Mouse (Mus musculus) right cerebral cortex, postnatal 10 days (tissue): ENCODE results near the gene Scpep1.
A peak's percentile ranks its signal among the peaks of the same experiment; 100 is the strongest.

Source experiments
- DNase-seq, 2 experiments: peaks; one replicate each; pipeline ENCODE4 v3.0.0; 2021; ENCODE audit warnings: low spot score in 2 of 2

Gene Scpep1

DNA sequence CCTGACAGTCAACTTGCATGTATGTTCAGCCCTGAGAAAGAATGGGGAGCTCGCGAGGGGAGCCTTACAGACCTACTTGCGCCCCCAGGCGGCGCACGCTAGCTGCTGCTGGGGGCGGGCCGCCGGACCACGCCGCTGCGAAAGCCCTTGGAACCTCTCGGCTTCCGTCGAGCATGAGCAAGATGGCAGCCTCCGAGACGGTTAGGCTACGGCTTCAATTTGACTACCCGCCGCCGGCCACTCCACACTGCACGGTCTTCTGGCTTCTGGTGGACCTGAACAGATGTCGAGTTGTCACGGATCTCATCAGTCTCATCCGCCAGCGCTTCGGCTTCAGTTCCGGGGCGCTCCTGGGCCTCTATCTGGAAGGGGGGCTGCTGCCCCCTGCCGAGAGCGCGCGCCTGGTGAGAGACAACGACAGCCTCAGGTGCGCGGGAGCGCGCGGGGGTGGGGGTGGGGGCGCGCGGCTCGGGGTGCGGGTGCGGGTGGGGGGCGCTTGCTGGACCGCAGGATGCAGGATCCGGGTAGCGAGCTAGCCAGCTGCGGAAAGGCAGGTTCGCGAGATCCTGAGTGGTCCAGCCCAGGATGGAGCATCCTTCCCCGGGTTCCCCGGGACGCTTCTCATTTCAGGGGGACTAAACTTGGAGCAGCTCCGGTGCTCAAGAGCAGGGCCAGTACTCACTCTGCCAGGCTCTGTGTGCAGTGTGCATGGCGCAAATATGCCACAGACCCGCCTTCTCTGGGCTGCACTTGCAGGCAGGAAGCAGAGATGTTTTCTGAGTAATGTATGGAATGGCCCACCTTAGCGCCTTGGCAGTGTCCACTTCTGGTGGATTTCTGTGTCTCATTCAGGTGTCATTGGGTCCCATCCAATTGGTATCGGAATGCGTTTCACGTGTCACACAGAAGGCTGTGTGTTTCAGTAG is 18.8 kb upstream of the Scpep1 start:
- DNase-seq, result peak; percentile 96 to 97

DNA sequence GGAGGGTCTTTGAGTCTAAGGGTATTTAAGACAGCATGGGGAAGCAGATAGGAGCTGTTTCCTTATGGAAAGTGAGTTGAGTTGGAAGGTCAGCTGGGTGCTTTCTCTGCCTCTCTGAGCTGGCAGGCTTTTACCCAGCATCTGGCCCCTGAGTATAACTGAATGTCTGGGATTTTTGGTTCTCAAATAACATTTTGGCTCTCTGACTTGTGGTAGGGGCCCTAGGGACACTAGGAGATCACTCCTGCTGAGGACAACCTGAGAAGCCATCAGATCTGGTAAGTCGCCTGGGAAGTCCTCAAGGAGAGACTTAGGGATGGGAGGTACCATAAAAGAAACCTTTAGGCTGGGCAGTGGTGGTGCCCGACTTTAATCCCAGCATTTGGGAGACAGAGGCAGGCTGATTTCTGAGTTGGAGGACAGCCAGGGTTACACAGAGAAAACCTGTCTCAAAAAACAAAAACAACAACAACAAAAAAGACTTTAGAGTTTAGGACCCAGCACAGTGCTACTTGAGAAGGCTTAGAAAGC is 15.0 kb upstream of the Scpep1 start, which contains the start of gene Coil:
Coil (plus strand) TSS at position 51 of the 531 bp plus-strand sequence.
- peak in 1 of 2 experiments; percentile 52 for DNase-seq

DNA sequence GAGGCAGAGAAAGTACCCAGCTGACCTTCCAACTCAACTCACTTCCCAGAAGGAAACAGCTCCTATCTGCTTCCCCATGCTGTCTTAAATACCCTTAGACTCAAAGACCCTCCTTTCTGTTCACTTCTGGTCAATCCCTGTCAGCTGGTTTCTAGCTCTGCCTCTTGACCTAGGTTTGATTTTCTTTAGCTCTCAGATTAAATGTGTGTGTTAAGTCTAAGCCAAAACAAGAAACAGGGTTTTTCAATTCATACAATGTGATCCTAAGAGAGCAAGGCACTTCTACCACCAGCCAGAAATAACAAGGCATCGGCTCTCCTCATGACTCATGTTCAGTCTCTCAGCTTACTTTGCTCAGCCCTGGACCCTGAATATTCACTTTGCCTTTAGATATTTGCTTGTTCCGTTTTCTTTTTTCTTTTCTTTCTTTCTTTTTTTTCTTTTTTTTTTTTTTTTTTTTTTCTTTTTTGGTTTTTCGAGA is 11.7 kb upstream of the Scpep1 start, which contains the start of gene Elobl:
Elobl (minus strand) TSS at position 51 of the 481 bp plus-strand sequence.
- DNase-seq, result no peak

DNA sequence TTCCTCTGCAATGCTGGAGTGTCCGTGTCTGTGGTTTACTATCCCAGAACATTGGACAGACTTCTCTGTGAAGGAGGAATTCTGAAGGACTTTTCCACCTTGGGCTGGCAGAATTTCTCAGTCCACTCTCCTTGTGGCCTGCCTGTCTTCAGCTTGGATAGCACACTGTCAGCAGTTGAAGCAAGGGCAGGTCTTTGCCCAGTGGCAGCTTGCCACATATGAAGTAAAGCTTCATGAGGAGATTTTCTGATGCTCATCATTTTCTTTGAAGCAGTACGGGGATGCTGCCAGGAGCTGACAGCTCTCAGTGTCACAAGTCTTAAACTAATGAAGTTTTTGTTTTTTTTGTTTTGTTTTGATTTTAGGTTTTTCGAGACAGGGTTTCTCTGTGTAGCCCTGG is 3.6 kb upstream of the Scpep1 start:
- no peak for DNase-seq

DNA sequence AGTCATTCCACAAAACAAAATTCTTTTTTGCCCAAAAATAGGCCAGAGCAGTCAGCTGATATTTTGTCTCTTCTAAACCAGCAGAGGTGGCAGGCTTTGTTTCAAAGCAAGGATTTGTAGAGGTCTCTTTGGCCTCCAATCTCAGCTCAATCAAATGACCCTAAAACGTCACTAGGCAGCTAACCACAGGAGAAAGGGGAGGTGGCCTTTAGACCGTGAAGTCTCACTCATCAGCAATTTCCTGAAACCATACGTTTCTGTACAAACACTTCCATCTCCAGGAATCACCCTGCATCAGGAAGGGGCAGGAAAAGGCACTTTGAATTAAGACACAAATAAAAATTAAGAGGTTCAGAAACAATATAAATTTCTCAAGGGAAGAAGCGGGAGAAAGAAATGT is 462 bp downstream of the Scpep1 start:
- DNase-seq, result no peak

DNA sequence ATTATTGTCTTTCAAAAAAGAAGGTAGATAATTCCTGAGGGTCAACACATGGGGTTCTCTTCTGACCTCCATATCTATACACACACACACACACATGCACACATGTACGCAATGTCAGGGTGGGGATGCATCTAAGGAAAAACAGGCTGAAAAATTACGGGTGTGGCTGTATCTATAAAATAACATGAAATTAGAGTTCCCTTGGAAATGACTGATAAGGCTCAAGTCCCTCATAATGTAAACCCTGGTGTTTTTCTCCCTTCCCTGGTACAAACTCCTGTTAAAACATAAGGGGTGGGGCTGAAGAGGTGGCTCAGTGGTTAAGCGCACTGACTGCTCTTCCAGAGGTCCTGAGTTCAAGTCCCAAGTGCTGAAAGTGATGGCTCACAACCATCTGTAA is 1.7 kb downstream of the Scpep1 start:
- no peak for DNase-seq

DNA sequence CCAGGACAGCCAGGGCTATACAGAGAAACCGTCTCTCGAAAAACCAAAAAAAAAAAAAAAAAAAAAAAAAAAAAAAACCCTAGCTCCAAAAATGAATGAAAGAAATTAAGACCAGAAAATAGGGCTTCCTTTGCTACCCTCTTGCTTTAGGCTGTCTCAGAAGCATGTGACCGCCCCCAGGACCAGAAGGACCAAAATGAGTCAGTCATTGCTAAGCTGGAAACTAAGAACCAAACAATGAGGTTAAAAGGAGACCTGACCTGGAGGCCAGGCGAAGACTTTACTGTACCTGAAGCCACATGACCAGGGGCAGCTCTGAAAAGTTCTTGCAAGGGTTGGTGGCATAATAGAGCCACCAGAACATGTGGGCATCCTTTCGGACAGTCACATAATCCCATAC is 3.1 kb downstream of the Scpep1 start:
- no peak for DNase-seq

DNA sequence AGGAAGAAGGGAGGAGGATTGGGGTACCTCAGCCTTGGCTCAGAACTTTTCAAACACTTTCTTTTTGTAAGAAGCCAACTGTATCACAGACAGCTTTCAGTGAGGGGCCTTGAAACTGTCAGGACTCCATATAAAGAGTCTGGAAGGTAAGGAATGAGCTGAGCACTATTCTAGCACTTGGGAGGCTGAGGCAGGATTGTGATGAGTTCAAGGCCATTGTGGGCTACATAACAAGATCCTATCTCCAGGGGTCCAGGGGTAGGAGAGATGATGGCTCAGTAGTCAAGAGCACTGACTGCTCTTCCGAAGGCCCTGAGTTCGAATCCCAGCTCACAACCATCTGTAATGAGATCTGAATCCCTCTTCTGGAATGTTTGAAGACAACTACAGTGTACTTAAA is 3.7 kb downstream of the Scpep1 start:
- no peak for DNase-seq

DNA sequence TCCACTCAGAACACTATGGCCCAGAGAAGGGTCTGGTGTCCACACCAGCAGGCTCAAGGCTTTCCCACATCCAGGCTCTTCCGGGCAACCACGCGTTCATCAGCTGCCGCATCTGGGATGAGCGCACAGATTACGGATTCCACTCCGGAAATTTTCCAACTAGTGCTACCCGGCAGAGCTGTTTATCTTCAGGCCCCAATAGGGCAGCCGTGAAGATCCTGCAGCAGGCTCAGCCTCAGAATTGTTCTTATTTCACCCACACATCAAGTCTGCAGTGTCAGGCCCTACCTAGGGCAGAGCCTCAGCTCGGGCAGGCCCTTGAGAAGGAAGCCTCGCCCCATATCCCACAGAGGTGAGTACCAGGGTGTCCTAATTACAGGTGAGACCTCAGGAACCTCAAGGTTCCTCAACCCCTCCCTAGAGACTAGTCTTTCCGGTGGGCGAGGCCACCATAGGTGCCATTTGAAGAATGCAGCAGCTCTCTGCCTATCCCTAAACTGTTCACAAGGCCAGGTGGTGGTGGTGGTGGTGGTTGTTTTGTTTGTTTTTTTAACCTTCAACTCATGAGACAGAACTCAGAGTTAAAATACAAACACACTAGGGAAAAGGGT is 4.5 kb downstream of the Scpep1 start:
- DNase-seq, result no peak

DNA sequence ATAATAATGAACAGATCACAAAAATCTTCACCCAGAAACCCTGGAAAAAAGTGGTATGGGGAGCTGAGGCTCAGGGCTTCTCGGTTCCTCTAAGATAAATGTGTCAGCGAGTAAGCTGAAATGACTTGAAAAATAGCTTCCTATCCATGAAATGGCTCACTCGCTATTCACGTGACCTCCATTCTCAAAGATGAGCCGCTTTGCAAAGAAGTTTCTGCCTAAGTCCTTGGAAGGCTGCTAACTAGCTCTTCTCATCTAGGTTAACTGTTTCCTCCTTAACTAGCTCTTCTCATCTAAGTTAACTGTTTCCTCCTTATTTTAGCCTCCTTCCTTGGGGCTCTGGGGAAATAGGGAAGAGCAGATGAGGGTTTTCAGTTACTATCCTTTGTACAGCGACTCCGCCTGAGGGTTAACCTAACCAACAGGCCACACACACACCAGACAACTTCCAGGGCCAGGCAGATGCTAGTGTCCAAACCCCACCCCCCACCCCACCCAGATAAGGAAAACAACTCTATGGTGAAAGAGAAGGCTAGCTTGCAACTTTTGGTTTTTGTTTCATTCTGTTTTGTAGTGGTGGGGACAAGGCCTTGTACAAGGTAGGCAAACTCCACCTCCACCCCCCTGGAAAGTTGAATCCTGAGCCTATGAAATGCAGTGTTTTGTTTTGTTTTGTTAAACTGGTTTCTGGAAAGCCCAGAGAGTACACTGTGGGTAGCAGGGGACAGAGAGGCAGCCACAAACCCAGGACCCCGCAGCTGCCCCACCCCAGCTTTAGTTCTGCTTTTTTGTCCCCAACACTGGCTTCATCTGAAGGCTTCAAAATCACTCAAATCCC is 5.2 kb downstream of the Scpep1 start:
- DNase-seq, result no peak

DNA sequence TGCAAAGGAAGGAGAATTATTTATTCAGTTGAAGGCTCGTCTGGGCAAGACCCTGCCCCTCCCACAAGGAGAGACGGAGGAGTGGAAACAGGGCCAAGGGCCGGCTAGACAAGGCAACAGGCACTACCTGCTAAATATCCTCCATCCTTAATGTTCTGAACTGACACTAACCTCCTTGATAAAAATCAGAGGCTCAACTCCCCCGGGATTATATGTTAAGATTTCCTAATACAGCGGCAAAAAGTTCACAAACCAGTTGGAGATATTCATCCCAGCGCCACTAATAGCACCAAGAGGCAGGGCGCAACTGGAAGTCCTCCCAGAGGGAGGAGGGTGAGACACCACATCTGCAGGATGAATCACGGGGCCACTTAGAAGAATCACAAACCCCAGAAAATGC is 6.4 kb downstream of the Scpep1 start:
- no peak for DNase-seq

DNA sequence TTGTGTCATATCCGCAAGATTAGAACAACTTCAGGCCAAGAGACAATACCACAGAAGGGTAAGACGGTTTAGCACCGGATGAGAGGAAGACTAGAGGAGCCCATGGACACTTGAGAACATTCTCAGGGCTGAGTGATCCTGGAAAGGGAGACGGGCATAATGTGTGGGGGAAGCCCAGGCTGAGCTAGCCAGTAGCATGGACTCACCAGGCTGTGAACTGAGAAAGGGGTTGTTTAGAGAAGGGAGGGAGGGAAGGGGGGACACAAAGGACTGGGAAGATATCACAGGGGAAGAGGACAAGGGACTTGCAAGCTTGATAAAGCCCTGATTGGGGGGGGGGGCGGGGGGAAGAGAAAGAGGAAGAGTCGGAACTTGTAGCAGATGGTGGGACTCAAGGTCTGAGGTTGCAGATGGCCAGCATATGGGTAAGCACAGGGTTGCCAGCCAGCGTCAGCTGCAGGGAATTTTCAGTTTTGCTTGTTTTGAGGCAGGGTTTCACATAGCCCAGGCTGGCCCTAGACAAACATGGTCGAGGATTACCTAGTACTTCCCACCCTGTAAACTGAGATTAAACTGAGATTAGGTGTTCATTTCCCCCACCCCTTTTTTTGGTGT is 9.2 kb downstream of the Scpep1 start:
- no peak for DNase-seq

DNA sequence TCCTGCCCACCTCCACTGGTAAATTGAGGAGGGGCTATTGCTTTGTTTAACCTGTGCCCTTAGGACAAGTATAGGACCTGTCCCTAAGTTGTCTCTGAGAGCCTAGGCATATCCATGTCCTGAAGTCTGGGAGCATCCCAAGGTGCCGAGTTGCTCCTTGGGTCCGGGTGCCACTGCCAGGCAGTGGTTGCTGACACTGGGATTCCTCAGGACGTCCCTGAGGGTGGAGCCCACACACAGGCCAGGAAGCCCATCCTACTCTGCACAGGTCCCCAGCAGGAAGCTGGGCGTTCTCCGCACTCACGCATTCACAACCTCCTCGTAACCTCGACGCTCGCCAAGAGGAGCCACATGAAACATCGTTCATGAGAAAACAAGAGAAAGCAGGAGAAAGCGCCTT is 13.8 kb downstream of the Scpep1 start:
- no peak for DNase-seq

DNA sequence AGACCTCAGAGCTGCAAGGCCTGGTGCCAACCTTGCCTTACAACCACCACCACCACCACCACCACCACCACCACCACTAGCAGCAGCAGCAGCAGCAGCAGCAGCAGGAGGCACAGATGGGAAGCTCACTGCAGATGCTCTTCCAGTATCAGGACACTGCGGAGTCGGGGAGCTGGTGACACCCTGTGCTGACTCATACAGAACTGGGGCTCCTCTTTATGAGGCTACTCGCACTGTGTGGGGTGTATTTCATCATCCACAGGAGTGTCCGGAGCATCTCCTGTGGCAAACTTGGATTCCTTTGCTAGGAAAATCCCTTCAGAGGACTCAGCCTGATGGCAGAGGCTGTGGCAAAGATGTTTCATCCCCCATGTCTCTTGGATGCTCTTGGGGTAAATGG is 15.6 kb downstream of the Scpep1 start:
- DNase-seq, result no peak

DNA sequence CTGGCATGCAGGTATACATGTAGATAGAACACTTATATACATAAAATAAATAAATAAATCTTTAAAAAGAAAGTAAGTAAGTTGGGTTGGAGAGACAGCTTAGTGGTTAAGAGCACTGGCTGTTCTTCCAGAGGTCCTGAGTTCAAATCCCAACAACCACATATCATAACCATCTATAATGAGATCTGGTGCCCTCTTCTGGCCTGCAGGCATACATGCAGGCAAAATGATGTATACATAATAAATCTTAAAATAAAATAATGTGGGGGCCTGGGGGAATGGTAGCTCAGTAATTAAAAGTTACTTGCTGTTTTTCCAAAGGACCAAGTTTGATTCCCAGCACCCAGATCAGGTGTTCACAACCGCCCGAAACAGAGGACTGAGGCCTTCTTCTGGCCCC is 16.5 kb downstream of the Scpep1 start:
- no peak for DNase-seq

DNA sequence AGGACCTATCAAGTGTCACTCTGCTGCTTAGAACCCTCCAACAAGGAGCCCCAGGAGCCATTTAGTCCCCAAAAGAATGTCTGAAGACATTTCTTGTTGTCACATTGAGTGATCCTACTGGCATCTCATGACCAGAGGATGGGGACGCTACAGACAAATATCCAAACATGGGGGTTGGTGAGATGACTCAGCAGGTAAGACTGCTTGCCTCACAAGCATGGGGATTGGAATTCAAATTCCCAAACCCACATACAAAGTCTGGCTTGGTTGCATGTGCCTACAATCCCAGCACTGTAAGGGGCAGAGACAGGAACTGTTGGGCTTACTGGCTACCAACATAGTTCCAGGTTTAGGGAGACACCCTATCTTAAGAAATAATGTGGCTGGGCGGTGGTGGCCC is 17.4 kb downstream of the Scpep1 start:
- no peak for DNase-seq

DNA sequence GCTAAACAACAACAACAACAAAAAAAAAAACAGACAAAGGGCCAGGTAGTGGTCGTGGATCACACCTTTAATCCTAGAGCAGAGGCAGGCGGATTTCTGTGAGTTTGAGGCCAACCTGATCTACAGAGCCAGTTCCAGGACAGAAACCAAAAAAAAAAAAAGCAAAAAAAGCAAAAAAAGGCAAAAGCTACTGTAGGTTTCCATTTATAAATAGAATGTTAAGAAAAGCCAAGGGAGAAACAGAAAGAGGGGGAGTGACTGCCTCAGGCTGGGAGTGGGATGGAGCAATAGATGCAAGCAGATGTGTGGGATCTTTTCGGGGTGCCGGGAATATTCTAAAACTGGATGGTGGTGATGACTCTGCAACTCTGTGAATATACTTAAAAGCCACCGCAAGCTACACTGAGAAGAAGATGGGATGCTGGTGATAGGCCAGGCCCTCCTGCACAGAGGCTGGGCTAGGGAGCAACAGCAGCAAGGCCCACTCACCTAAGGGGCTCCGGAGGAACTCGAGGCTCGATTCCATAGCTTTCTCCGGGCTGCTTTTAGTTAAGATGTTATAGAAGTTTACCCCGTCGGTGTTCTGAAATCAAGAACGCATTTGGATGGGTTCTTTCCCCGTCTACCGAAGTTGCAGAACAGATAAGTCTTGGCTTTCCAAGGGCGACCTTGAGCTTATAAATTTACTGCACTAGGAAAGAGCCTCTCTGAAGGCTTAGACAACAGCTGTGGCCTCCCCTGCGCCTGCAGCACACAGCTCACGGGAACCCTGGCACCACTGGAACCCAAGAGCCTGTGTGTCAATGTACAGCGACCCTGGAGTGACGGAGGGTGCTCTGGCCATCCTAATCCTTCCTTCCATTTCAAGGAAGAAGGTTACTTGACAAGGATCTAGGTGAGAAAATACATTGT is 20.9 kb downstream of the Scpep1 start:
- DNase-seq, result peak in 1 of 2 experiments; percentile 51

DNA sequence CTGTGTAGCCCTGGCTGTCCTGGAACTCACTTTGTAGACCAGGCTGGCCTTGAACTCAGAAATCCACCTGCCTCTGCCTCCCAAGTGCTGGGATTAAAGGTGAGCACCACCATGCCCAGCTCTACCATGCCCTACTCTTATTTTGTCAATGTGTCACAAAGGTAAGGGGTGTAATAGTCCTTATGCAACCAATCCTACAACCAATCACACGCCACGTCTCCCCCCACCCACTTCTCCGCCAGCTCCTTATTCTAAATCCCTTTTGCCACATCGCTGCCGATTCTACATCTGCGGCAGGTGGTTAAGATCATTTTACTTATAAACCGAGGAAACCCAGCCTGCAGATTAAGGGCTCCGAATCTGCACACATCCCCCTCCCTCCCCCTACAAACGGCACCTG is 22.2 kb downstream of the Scpep1 start:
- no peak for DNase-seq

DNA sequence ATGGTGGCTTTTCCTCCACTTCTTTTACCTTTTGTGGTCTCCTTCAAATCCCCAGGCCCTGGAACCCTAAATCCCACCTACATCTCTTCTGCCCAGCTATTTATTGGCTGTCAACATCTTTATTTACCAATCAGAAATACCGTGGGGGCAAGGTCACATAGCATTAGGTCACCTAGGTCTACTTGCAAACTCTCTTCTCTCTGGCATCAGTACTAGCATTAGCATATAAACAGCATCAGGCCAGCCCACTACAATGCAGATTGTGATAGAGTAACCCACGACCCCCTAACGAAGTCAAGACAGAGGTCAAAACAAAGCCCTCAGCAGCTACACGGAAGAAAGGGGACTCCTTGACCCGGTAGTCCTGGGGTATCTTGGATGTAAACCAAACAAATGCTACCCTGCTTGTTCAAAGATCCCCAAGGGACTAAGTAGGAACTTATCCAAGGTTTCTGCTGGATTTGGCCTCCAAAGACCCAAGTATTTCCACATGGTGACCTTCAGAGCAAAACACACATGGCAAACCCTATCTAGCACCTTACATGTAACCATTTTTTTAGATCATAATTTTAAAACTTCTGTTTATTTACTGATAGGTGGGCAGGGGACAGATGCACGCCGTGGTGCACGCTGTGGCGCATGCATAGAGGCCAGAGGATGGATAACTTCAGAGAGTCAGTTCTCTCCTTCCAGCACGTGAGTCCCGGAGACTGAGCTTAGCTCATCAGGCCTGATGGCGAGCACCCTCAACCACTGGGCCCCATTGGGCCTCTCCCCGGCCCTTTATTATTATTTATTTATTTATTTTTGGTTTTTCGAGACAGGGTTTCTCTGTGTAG is 23.4 kb downstream of the Scpep1 start:
- no peak for DNase-seq
